Mouse (Mus musculus) small intestine, adult 2 months (tissue): ENCODE results near the gene Tmem102. TPM values are rescaled to one million over a fixed set of nuclear protein-coding genes. Genes with fewer than 3 reads are reported as not detected.
A peak's percentile ranks its signal among the peaks of the same experiment; 100 is the strongest.

ENCODE experiments used
- H3K27ac ChIP-seq: fragments of 200-500 bp; 2 replicates; pipeline ENCODE4 v1.5.1; 2012; ENCODE audit warnings: low read depth, low read length, control low read depth, inconsistent platforms; ENCODE audit not compliant: insufficient read depth
- H3K27me3 ChIP-seq: fragments of 200-500 bp; 2 replicates; pipeline ENCODE4 v1.6.1; 2012; ENCODE audit warnings: mild to moderate bottlenecking, moderate library complexity, low read length, inconsistent platforms; ENCODE audit not compliant: control insufficient read depth, insufficient read depth
- H3K36me3 ChIP-seq: fragments of 200-500 bp; 2 replicates; pipeline ENCODE4 v1.6.1; 2012; ENCODE audit warnings: mild to moderate bottlenecking, low read length, control low read depth, inconsistent platforms; ENCODE audit not compliant: control insufficient read depth, insufficient read depth
- H3K4me1 ChIP-seq: fragments of 200-500 bp; 2 replicates; pipeline ENCODE4 v1.6.1; 2012; ENCODE audit warnings: low read length, inconsistent platforms, mixed read lengths; ENCODE audit not compliant: control insufficient read depth, insufficient read depth, insufficient read length
- H3K4me3 ChIP-seq: fragments of 200-500 bp; 2 replicates; pipeline ENCODE4 v1.5.1; 2012; ENCODE audit warnings: low read depth, mild to moderate bottlenecking, control low read depth, inconsistent platforms, low read length, moderate library complexity
- CTCF ChIP-seq: fragments of 200-500 bp; IDR thresholded peaks from 2 replicates; pipeline ENCODE4 v1.5.1; 2012; ENCODE audit warnings: low read depth, mild to moderate bottlenecking, control low read depth, inconsistent platforms, low read length, moderate library complexity, mixed read lengths; ENCODE audit not compliant: insufficient replicate concordance, insufficient read length; ENCODE audit errors: extremely low read depth
- POLR2A ChIP-seq: fragments of 200-500 bp; IDR thresholded peaks from 2 replicates; pipeline ENCODE4 v1.6.1; 2012; ENCODE audit warnings: low read depth, mild to moderate bottlenecking, control low read depth, inconsistent platforms, low read length, moderate library complexity
- WGBS: fragments of 180-500 bp; shearing (Covaris S2); methylation state at CpG from one replicate; pipeline ENCODE4 v1.1.7; 2018; 5-methylcytosine and 5-hydroxymethylcytosine counted together
- polyA plus RNA-seq: library from polyadenylated mRNA; depleted of rRNA; stranded (reverse); fragments of >200 nt; gene quantifications from 2 replicates; pipeline ENCODE4 v1.2.3, GENCODE M21; 2012; rRNA removed

The Tmem102 gene
- polyA plus RNA-seq, result 30.5 and 63.0 TPM in 2 replicates

DNA sequence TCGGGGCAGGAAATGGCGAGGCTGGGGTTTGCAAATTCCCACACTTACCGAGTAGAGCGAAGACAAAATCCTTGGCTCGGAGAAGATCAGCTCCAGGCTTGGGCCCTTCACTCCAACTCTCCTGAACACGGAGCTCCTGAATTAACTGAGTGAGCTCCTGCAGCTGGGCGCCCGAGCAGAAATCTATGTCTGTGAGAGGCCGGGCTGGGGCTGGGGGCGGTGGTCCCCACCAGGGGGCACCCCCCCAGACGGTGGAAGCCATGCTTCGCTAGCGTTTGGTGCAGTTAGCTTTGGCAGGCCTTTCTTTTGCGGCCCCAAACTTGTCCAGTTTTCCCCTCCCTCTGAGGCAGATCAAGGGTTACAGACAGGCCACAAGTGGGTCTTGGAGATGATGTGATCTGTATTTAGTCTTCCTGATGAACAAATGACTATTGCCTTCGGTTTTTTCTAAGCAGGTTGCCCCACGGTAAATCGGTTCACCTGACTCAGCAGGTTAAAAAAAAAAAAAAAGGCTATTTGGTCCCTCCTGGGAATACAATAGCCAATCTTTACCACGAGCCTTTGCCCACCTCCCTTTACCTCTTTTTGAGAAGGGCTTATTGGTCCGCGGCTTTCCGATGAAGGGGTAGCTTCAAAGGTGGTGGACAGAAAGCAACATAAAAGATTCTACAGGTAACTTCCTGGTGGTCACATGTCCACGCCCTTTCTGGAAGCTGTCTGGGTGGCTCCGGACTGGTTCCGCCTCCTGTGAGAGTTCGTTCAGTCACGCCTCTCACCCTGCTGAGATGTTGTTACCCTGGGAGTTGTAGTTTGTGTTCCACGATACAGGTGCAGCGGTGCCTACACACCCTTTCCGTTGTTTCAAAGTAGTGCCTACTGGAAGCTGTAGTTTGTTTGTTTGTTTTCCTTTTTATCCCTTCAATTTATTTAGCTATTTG lies at the start of gene Tmem102:
Gene Tmem102, minus strand, starts transcription at position 653 of the 938 bp plus-strand sequence.
- WGBS, result 17% methylated on average over 29 of the region's 29 CpGs
- H3K27ac ChIP-seq, result peak within 1 kb of the TSS; percentile 63
- TF ChIP-seq POLR2A, result no peak
- peaks cover 16% of the 10 kb centered on the region for H3K4me1 ChIP-seq
- H3K36me3 ChIP-seq, result no peaks in the 10 kb centered on the region
- 0 out of 2 replicates have a peak, but pooled peaks cover 4% of the 10 kb centered on the region for H3K27me3 ChIP-seq
- peak within 1 kb of the TSS; percentile 64 for H3K4me3 ChIP-seq

DNA sequence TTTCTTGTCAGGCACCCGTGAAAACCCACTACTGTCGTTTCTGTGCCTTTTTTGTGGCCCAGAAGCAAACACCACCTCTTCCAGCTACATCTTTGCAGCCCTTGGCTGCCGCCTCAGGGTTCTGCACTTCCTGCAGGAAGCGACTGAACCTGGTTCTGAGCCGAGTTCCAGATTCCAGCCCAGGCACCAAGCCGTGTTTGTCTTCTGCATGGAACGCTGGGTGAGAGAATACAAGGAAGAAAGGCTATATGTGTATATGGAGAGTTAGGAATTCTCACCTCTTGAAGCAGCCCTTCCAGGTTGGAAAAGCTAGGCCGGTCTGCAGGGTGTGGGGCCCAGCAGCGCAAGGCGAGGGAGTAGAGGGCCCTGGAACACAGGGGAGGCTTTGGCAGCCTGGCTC lies 49.3 kb upstream of the Tmem102 start:
- TF ChIP-seq CTCF, result no peak
- TF ChIP-seq POLR2A, result no peak
- peaks cover 47% of the 10 kb centered on the region for H3K36me3 ChIP-seq

DNA sequence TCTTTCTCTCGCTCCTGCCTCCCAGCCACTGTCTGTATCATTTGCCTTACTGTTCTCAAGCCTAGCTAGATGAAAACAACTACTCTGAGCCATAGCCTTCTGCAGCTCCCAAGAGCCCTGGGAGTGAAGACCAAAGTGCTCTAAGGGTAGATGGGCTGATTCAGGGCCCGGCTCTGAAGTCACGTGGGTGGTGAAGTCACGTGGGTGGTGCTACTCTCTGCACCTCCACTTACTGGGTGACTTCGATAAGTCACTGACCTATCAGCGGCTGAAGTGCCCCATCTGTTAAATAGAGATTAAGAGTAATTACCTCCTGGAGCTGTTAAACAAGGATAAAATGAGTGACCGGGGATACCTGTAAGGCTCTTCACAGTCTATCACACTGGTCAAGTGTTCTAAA lies 48.6 kb upstream of the Tmem102 start:
- Histone ChIP-seq H3K27ac (no peak overlapping the region), H3K4me1 (peaks cover 8% of the 10 kb centered on the region), H3K27me3 (no peaks in the 10 kb centered on the region), H3K4me3 (no peak overlapping the region), H3K36me3 (peaks cover 48% of the 10 kb centered on the region)
- TF ChIP-seq POLR2A (no peak), CTCF (no peak)
- 38% methylated on average over 7 of the region's 7 CpGs for WGBS

More for the DNA sequence above, 49.3 kb upstream of the Tmem102 start:
- 78% methylated on average over 10 of the region's 10 CpGs for WGBS
- H3K27ac ChIP-seq, result no peak overlapping the region
- peaks cover 11% of the 10 kb centered on the region for H3K4me1 ChIP-seq
- no peak overlapping the region for H3K4me3 ChIP-seq
- H3K27me3 ChIP-seq, result no peaks in the 10 kb centered on the region

DNA sequence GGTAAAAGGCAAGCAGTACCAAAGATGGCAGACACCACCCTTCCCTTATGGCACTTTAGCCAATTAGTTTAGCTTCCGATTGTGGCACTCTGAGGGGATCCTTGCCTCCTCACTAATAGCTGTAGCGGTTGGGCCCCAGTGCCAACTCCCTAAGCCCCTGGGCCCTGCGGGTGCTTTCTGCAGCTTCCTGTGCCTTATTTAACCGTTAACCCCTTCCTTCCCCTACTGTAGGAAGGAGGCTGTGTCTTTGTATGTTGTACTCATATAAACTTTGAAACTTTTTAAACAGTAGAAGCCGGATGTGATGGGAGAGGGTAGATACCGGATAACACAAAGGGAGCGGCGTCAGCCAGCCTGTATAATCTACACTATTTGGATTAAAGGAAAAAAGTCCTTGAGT lies 45.3 kb upstream of the Tmem102 start:
- TF ChIP-seq POLR2A (no peak), CTCF (no peak)
- no peak overlapping the region for H3K27ac ChIP-seq
- no peak overlapping the region for H3K4me3 ChIP-seq
- WGBS, result 74% methylated on average over 8 of the region's 8 CpGs
- peaks cover 46% of the 10 kb centered on the region for H3K36me3 ChIP-seq
- H3K4me1 ChIP-seq, result peaks cover 14% of the 10 kb centered on the region
- no peaks in the 10 kb centered on the region for H3K27me3 ChIP-seq

DNA sequence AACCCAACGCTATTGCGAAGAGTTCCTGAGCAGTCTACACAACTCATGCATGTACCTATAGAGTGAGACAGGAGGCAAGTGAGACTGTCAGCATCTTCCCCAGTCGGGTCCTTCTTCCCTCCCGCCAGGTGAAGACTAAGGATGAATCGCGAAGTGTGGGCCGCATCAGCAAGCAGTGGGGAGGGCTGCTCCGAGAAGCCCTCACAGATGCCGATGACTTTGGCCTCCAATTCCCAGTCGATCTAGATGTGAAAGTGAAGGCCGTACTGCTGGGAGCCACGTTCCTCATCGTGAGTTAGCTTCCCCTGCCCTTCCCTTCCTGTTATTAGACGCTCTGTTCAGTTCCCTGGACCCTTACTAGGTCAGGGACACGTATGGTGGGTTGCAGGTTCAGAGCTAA lies 44.5 kb upstream of the Tmem102 start:
- no peaks in the 10 kb centered on the region for H3K27me3 ChIP-seq
- 87% methylated on average over 15 of the region's 15 CpGs for WGBS
- H3K4me3 ChIP-seq, result no peak overlapping the region
- H3K27ac ChIP-seq, result no peak overlapping the region
- TF ChIP-seq POLR2A, result no peak
- no peak for TF ChIP-seq CTCF
- peaks cover 16% of the 10 kb centered on the region for H3K4me1 ChIP-seq
- H3K36me3 ChIP-seq, result peaks cover 38% of the 10 kb centered on the region

DNA sequence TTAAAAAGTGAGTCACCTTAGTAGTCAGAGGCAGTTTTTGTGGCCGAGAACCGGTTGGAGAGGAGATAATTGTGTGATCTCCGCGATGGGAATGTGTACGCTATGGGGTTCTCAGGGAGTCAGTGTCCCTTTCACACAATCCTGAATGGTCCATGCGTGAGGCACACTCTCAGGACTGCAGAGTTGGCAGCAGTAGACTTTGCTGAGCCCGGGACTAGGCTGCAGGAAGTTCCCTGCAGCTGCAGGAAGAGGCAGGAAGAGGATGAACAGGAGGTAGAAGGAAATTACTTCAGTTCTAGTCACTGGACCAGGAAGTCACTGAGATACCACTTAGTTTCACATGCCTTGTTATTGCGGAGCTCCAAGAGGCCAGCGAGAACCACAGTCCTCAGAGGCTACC lies 43.7 kb upstream of the Tmem102 start:
- TF ChIP-seq POLR2A, result no peak
- no peak for TF ChIP-seq CTCF
- peaks cover 16% of the 10 kb centered on the region for H3K4me1 ChIP-seq
- 77% methylated on average over 9 of the region's 9 CpGs for WGBS
- H3K36me3 ChIP-seq, result peaks cover 34% of the 10 kb centered on the region
- no peaks in the 10 kb centered on the region for H3K27me3 ChIP-seq
- H3K4me3 ChIP-seq, result no peak overlapping the region
- no peak overlapping the region for H3K27ac ChIP-seq

DNA sequence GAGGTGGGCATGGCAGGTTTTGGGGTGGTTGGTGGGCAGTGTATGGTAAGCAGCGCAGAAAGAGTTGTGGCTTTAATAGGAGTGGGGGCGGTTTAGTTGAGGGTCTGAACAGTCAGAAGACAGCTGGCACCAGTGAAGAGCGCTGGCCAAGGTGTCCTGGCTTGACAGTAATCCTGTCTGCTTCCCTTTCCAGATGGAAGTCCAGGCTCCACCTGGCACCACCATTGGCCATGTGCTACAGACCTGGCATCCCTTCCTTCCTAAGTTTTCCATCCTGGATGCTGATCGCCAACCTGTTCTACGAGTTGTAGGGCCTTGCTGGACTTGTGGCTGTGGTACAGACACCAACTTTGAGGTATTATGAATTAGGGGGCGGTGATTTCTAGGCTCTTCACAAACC lies 42.6 kb upstream of the Tmem102 start:
- TF ChIP-seq POLR2A (no peak), CTCF (no peak)
- Histone ChIP-seq H3K4me3 (no peak overlapping the region), H3K27ac (no peak overlapping the region), H3K36me3 (peaks cover 30% of the 10 kb centered on the region), H3K4me1 (peaks cover 15% of the 10 kb centered on the region), H3K27me3 (no peaks in the 10 kb centered on the region)
- 93% methylated on average over 6 of the region's 6 CpGs for WGBS
